Mouse (Mus musculus): Measurements from ENCODE around the gene Dpm3.

GRCm38 (mm10) chr3:89314791-89315190, 55.6 kb downstream of the Dpm3 start:
- no peak for TF ChIP-seq CTCF (IDR thresholded peaks at IDR 0.05; ENCODE audit: control insufficient read depth, insufficient read depth, insufficient read length)
- TF ChIP-seq FOSL1 (IDR thresholded peaks at IDR 0.05; ENCODE audit: insufficient read depth, low read length, poor library complexity, severe bottlenecking), result no peak
- no peak for TF ChIP-seq USF1 (IDR thresholded peaks at IDR 0.05; ENCODE audit: low read depth)
